Mouse (Mus musculus) heart, embryonic 14.5 days (tissue): ENCODE data around the gene Mast4. TPM values are rescaled to one million over a fixed set of nuclear protein-coding genes. Genes with fewer than 3 reads are reported as not detected.

Experiments used
- ATAC-seq: fragments of 200-750 bp; cut with Nextera tagmentation; 2 replicates; pipeline ENCODE4 v1.8.0; 2017; ENCODE audit warnings: low read depth, moderate TSS enrichment; ENCODE audit not compliant: insufficient number of reproducible peaks, insufficient read depth, low FRiP score
- H3K27ac ChIP-seq, 2 experiments: fragments of 200-500 bp in 1 of 2; fragments of 300-500 bp in 1 of 2; sonication (generic) in 1 of 2; replicated peaks in 1 of 2; 2 replicates each; pipeline ENCODE4 v1.5.1; 2012 to 2014; ENCODE audit warnings: low read depth in 2 of 2, low read length in 2 of 2, control low read depth in 1 of 2, mild to moderate bottlenecking in 1 of 2, mixed read lengths in 1 of 2; ENCODE audit not compliant: control insufficient read depth in 1 of 2, insufficient read depth in 1 of 2
- H3K27me3 ChIP-seq: fragments of 300-500 bp; sonication (generic); 2 replicates; pipeline ENCODE4 v1.6.1; 2014; ENCODE audit warnings: mild to moderate bottlenecking, low read length, control low read depth; ENCODE audit not compliant: control insufficient read depth, insufficient read depth
- H3K36me3 ChIP-seq: fragments of 300-500 bp; sonication (generic); 2 replicates; pipeline ENCODE4 v1.6.1; 2014; ENCODE audit warnings: mild to moderate bottlenecking, control low read depth, low read length, mixed read lengths; ENCODE audit not compliant: control insufficient read depth, insufficient read depth
- H3K4me1 ChIP-seq, 2 experiments: fragments of 200-500 bp in 1 of 2; fragments of 300-500 bp in 1 of 2; sonication (generic) in 1 of 2; 2 replicates each; pipeline ENCODE4 v1.6.1; 2012 to 2014; ENCODE audit warnings: low read length in 2 of 2, control low read depth in 1 of 2, mixed read lengths in 1 of 2; ENCODE audit not compliant: control insufficient read depth in 2 of 2, insufficient read depth in 2 of 2
- H3K4me2 ChIP-seq: fragments of 300-500 bp; sonication (generic); 2 replicates; pipeline ENCODE4 v1.6.1; 2014; ENCODE audit warnings: mild to moderate bottlenecking, low read length
- H3K4me3 ChIP-seq, 2 experiments: fragments of 200-500 bp in 1 of 2; fragments of 300-500 bp in 1 of 2; sonication (generic) in 1 of 2; 2 replicates each; pipeline ENCODE4 v1.5.1; 2012 to 2014; ENCODE audit warnings: low read length in 2 of 2, mild to moderate bottlenecking in 2 of 2, control low read depth in 1 of 2, low read depth in 1 of 2, moderate library complexity in 1 of 2; ENCODE audit not compliant: control insufficient read depth in 1 of 2, insufficient read depth in 1 of 2
- H3K9ac ChIP-seq: fragments of 300-500 bp; sonication (generic); 2 replicates; pipeline ENCODE4 v1.6.1; 2014; ENCODE audit warnings: mild to moderate bottlenecking, low read length
- H3K9me3 ChIP-seq: fragments of 300-500 bp; sonication (generic); 2 replicates; pipeline ENCODE4 v1.6.1; 2016; ENCODE audit warnings: low read length, control low read depth; ENCODE audit not compliant: control insufficient read depth
- WGBS: fragments of 180-500 bp; shearing (Covaris S2); extraction: QIAGEN DNeasy Blood & Tissue Kit; methylation state at CpG from one replicate; pipeline ENCODE4 v1.1.7; 2014; 5-methylcytosine and 5-hydroxymethylcytosine counted together
- polyA plus RNA-seq: library from polyadenylated mRNA; unstranded; fragments of >200 nt; fragmentation: Nextera tagmentation; extraction: Ambion mirVana; gene quantifications from 2 replicates; pipeline ENCODE4 v1.2.1, GENCODE M21; 2014

The Mast4 gene
- polyA plus RNA-seq, 1 experiment from 2014 or later, result 54.1 TPM

DNA sequence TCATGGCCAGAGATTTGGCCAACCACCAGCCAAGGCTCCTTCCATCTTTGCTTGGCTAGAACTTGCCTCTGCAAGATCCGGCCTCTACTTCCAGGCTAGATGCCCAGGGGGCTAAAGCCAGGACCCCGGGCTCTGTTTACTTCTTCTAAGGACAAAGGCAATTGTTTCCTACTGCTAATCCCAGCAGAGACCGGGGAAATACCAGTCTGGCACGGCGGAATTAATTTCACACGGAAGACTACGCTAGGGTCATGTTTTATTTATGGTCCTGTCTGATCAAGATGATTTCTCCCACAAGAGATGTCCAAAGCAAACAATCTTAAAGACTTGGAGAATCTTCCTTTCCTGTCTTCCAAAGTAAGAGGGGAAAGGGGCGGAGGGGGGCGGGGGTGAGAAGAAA, 1.6 kb downstream of the Mast4 start:
- Histone ChIP-seq H3K9me3 (no peaks in the 10 kb centered on the region), H3K4me2 (peak overlapping the region; percentile 93), H3K9ac (peak overlapping the region; percentile 74; the same call in 1 of the 2 replicates), H3K4me3 (peak overlapping the region; percentile 3 to 65; a peak in 3 of 4 replicates), H3K36me3 (no peaks in the 10 kb centered on the region), H3K4me1 (peaks cover 9 to 10% of the 10 kb centered on the region in 2 experiments; a peak in 3 of 4 replicates), H3K27me3 (peaks cover 28% of the 10 kb centered on the region), H3K27ac (no peak overlapping the region)
- no peak for ATAC-seq
- WGBS, result 16% methylated on average over 9 of the region's 9 CpGs

GRCm38 (mm10) chr13:103331096-103331495, 3.2 kb downstream of the Mast4 start:
- H3K27ac ChIP-seq, result no peak overlapping the region
- no peak overlapping the region for H3K4me2 ChIP-seq
- WGBS, result 60% methylated on average over 7 of the region's 7 CpGs
- ATAC-seq, result no peak
- no peak overlapping the region for H3K9ac ChIP-seq
- H3K27me3 ChIP-seq, result peaks cover 28% of the 10 kb centered on the region
- no peaks in the 10 kb centered on the region for H3K36me3 ChIP-seq
- no peak overlapping the region for H3K4me3 ChIP-seq
- H3K9me3 ChIP-seq, result no peaks in the 10 kb centered on the region
- H3K4me1 ChIP-seq, result peaks cover 9 to 10% of the 10 kb centered on the region in 2 experiments; a peak in 3 of 4 replicates

DNA sequence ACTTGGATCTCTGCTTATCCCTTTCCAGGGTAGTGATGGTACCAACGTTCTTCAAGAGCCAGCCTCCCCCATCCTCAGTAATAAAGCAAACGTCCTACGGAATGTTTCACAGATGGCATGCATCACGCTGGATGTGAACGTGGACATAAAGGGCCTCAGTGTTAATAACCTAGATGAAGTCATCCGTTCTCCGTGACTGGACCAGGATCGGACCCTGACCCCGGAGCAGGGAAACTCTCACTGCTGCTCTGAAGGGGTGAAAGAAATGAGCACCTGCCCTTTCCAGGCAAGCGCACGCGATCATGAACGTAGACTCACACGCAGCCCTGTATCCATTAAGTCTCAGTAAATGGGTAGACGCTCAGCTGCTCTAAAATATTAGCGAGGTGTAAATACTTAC, 6.0 kb downstream of the Mast4 start:
- no peak overlapping the region for H3K4me3 ChIP-seq
- no peak overlapping the region for H3K9ac ChIP-seq
- H3K36me3 ChIP-seq, result no peaks in the 10 kb centered on the region
- WGBS, result 80% methylated on average over 16 of the region's 16 CpGs
- no peak for ATAC-seq
- no peak overlapping the region for H3K27ac ChIP-seq
- H3K4me1 ChIP-seq, result peaks cover 2 to 6% of the 10 kb centered on the region in 2 experiments; a peak in 3 of 4 replicates
- no peaks in the 10 kb centered on the region for H3K9me3 ChIP-seq
- peaks cover 18% of the 10 kb centered on the region for H3K27me3 ChIP-seq
- H3K4me2 ChIP-seq, result no peak overlapping the region

DNA sequence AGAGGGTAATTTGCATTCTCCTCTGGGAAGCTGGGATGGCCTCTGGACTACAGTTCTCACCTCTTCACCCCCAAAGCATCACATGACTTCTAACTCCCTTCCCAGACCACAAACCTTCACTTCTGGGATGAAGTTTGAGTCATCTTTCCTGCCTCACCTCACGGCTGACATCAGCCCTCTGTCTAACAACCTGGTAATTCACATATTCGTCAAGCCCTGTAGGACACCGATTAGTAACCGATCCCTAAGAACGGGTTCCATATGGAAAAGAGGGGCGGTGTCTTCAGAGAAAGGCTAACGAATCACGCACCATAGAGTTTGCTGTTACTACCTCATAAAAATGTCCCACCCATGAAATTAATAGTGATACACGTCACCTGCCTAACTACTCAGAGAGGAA, 6.5 kb downstream of the Mast4 start:
- Histone ChIP-seq H3K9ac (no peak overlapping the region), H3K4me2 (no peak overlapping the region), H3K27me3 (peaks cover 13% of the 10 kb centered on the region; the same call in 1 of the 2 replicates), H3K27ac (no peak overlapping the region), H3K9me3 (no peaks in the 10 kb centered on the region), H3K4me1 (peaks cover 0 to 1% of the 10 kb centered on the region in 2 experiments; a peak in 1 of 4 replicates), H3K36me3 (no peaks in the 10 kb centered on the region), H3K4me3 (no peak overlapping the region)
- no peak for ATAC-seq
- 70% methylated on average over 9 of the region's 9 CpGs for WGBS

GRCm38 (mm10) chr13:103326186-103326585, 8.1 kb downstream of the Mast4 start:
- no peaks in the 10 kb centered on the region for H3K9me3 ChIP-seq
- H3K4me2 ChIP-seq, result no peak overlapping the region
- no peak overlapping the region for H3K4me3 ChIP-seq
- no peak overlapping the region for H3K9ac ChIP-seq
- ATAC-seq, result no peak
- H3K4me1 ChIP-seq, result no peaks in the 10 kb centered on the region
- H3K27me3 ChIP-seq, result no peaks in the 10 kb centered on the region; the same call in 1 of the 2 replicates
- no peak overlapping the region for H3K27ac ChIP-seq
- H3K36me3 ChIP-seq, result no peaks in the 10 kb centered on the region
- WGBS, result 77% methylated on average over 13 of the region's 13 CpGs

GRCm38 (mm10) chr13:103319881-103320280, 14.4 kb downstream of the Mast4 start:
- Histone ChIP-seq H3K4me2 (no peak overlapping the region), H3K27me3 (no peaks in the 10 kb centered on the region), H3K4me3 (no peak overlapping the region), H3K9me3 (no peaks in the 10 kb centered on the region), H3K4me1 (peaks cover 0 to 5% of the 10 kb centered on the region in 2 experiments; a peak in 2 of 4 replicates), H3K27ac (no peak overlapping the region), H3K36me3 (no peaks in the 10 kb centered on the region), H3K9ac (no peak overlapping the region)
- ATAC-seq, result no peak
- 87% methylated on average over 9 of the region's 9 CpGs for WGBS

DNA sequence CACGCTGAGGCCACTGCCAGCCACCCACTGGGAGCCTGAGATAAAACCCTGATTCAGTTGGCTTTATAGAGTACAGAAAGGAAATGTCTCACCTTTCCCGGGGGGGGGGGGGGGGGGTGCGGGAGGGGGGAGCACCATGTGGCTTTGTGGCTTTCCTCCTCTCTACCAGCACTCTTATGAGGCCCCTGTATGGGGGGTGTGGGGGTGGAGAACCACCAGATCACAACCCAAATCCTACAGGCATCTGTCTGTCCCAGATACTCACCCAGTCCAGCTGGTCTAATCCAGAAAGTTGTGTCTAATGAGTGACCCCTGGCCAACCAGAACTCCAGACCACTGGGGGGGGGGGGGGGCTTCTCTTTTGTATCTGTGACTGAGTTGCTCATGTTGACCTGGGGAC, 15.0 kb downstream of the Mast4 start:
- Histone ChIP-seq H3K4me3 (no peak overlapping the region), H3K9me3 (no peaks in the 10 kb centered on the region), H3K4me1 (peaks cover 0 to 5% of the 10 kb centered on the region in 2 experiments; a peak in 2 of 4 replicates), H3K27me3 (no peaks in the 10 kb centered on the region), H3K4me2 (no peak overlapping the region), H3K36me3 (no peaks in the 10 kb centered on the region), H3K9ac (no peak overlapping the region), H3K27ac (no peak overlapping the region)
- WGBS, result 4% methylated on average over 2 of the region's 3 CpGs
- ATAC-seq, result no peak

GRCm38 (mm10) chr13:103316777-103317367, 17.4 kb downstream of the Mast4 start:
- ATAC-seq, result no peak
- no peak overlapping the region for H3K4me3 ChIP-seq
- no peak overlapping the region for H3K9ac ChIP-seq
- no peaks in the 10 kb centered on the region for H3K36me3 ChIP-seq
- no peak overlapping the region for H3K27ac ChIP-seq
- H3K27me3 ChIP-seq, result no peaks in the 10 kb centered on the region
- H3K4me2 ChIP-seq, result no peak overlapping the region
- peaks cover 0 to 5% of the 10 kb centered on the region in 2 experiments; a peak in 2 of 4 replicates for H3K4me1 ChIP-seq
- 59% methylated on average over 3 of the region's 3 CpGs for WGBS
- no peaks in the 10 kb centered on the region for H3K9me3 ChIP-seq
